Mouse (Mus musculus): ENCODE data around the gene Gm973.

Gene Gm973

DNA sequence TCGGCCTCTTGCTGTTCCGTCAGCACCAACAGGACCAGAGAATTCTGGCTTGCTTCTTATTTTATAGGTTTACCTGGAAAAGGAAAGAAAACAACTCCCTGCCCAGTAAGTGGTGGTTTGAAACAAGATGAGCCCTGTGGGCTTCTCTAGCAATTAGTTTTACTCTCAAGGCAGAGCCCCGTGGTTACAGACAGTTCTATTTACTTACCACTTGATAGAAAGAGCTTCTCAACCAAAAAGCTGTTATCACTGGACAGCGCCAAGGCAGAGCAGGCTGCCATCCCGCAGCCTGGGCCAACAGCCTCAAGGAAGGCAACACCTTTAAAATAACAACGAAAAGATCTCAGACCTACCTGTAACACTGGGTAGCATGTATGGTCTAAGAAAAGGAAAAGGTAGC, 26.2 kb downstream of the Gm973 start:
- no peak for DNase-seq (ENCODE audit: low read depth, low spot score)

DNA sequence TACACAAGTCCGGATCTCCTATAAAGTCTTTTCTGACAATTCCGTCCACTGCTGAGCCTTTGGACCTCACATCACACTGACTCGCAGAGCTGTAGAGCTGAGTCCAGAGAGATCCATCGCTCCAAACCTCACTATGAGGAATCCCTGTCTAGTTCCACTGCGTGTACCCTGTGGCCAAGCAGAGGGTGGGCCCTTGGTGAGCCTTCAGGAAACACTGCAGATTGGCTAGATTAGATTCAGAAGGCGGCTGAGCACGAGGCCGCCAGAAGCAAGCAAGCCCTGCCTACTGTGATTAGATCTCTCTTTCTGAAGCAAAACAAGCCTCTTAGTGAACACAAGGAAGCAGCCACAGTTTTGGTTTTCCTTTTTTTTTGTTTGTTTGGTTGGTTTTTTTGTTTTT, 27.8 kb downstream of the Gm973 start:
- DNase-seq (ENCODE audit: low read depth, low spot score): no peak

- DNase-seq (ENCODE audit: low read depth, low spot score): no peak
Measured at GRCm38 (mm10) chr1:59548486-59548885, 32.4 kb downstream of the Gm973 start.

DNA sequence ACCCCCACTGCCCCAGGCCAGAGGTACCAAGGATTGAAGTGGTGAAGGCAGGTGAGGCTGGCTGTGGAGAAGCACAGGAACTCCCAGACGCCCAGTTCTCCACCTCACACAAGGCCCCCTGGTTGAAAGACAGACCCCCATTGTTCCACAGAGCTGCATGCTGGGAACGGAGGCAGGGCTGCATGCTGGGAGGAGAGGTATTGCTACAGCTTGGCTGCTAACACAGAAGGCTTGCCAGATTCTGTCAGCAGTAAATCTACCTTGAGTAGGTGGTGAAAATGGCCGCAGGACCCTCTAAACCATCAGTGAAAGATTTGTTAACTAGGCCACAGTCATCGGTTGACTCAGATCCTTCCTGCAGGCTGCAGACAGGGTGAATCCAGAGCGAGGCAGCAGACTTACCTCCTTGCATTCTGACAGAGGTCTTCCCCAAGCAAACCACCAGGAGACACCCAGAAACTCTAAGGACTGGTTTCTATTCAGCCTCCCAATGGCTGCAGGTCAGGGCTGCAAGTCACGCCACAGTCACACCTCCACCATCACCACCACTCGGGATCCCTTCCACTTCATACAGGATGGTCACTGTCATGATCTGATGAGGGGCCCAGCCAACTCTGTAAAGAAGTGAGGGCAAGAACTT, 33.1 kb downstream of the Gm973 start:
- no peak for DNase-seq (ENCODE audit: low read depth, low spot score)

DNA sequence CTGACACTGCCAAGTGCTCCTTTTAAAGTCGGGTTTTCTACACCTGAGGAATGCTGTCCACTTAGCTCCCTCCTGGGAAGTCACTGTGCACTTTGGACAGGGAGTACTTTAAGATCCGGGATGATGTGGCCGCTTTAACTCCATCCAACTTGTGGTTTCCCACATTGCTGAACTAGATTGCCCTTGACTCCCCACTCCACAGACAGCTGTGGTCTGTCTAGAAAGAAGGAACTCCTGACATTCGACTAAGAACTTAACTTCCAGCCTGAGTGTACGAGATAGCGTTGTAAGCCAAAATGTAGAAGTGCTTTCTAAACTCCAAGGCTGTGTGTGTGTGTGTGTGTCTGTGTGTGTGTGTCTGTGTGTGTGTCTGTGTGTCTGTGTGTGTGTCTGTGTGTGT, 34.2 kb downstream of the Gm973 start:
- no peak for DNase-seq (ENCODE audit: low read depth, low spot score)

- DNase-seq (ENCODE audit: low read depth, low spot score): no peak
Measured at GRCm38 (mm10) chr1:59550996-59551395, 34.9 kb downstream of the Gm973 start.

DNA sequence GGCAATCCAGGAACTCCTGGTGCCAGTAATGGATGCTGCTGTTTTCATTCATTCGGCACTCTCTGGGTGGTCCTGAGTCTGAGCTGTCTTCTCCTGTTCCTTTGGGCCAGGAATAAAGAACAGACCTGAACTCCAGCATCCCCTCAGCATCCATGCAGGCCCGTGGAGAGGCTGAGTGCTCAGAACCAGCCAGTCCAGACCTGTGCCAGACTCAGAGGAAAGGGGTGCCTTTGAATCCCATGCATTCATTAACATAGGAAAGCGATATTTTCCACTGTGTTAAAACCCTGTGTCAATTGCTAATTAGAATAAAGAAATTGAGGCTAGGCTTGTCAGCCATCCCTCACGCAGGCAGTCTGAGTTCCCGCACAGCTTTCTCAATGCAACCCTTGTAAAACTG, 37.6 kb downstream of the Gm973 start:
- DNase-seq (ENCODE audit: low read depth, low spot score): no peak

DNA sequence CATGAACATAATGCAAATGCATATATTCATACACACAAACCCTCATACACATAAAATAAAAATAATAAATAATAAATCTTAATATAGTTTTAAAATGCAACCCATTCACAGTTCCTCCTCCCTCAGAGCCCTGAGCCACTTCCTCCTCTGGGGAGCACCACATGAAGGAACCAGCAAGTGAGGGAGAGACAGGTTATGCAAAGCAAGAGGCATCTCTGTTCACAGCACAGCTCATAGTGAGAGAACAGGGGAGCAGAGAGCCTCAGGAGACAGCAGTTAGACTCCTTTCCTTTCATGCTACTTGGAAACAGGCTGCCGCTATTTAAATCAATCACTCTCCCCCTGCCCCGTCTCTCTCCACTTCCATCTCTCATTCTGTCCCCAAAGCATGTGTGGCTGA, 47.5 kb downstream of the Gm973 start:
- no peak for DNase-seq (ENCODE audit: low read depth, low spot score)

- no peak for DNase-seq (ENCODE audit: low read depth, low spot score)
Measured at GRCm38 (mm10) chr1:59565804-59566203, 49.7 kb downstream of the Gm973 start.

DNA sequence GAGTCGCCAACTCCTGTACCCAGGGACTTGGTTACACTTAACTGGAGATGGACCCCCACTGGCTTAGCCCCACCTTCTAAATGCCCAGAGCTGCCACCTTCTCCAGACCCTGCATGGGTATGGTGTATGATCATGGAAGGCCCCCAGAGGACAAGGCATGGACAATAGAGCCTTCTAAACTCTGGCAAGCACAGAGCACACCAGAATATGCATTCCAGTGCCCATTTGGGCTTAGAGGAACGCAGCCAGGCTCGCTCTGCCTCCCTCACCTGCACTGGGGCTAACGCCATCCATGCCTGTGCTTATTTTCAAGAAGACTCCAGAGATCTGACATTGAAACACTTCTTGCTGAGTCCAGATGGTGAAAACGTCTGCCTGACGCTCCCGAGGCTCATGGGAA, 50.2 kb downstream of the Gm973 start:
- DNase-seq (ENCODE audit: low read depth, low spot score): no peak

- no peak for DNase-seq (ENCODE audit: low read depth, low spot score)
Measured at GRCm38 (mm10) chr1:59566926-59567325, 50.9 kb downstream of the Gm973 start.

DNA sequence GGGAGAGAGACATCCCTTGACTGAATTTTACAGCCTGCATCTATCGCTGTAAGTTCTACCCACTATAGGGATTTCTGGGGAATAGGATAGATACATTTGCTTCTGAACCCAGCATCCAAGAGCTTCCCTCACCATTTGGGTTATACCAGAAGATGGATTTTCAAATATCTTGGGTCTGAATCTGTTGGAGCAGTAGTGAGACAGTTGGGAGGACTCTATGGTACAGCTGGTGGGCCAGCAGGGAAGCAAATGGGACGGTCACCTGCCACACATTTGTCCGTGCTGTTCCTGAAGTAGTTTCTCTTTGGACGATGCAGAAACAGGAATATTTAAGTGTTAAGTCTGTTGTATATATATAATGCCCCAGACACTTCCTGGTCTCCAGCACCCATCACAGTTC, 51.5 kb downstream of the Gm973 start:
- DNase-seq (ENCODE audit: low read depth, low spot score): no peak

- DNase-seq (ENCODE audit: low read depth, low spot score): no peak
Measured at GRCm38 (mm10) chr1:59568283-59568682, 52.2 kb downstream of the Gm973 start.

- DNase-seq (ENCODE audit: low read depth, low spot score): no peak
Measured at GRCm38 (mm10) chr1:59569301-59569700, 53.2 kb downstream of the Gm973 start.

GRCm38 (mm10) chr1:59570767-59571166, 54.7 kb downstream of the Gm973 start:
- DNase-seq (ENCODE audit: low read depth, low spot score): no peak

DNA sequence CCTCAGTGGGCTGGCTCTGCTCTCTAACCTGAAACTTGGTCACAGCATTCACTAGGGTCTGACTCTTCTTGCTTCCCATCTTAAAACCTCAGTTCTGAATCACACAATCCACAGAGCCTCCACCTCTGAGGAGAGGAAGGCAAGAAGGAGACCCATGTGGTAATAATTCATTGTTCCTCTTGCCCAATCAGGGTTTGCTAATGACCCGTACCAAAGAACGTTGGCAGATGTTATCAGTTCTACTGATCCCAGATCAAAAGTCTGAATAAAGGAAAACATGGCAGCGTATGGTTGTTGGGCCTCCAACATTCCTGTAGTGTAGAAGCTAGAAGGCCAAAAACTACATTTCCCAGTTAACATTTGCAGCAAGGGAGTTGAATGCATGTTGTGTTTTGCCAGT, 55.4 kb downstream of the Gm973 start:
- no peak for DNase-seq (ENCODE audit: low read depth, low spot score)

GRCm38 (mm10) chr1:59573843-59574242, 57.8 kb downstream of the Gm973 start:
- DNase-seq (ENCODE audit: low read depth, low spot score): no peak

DNA sequence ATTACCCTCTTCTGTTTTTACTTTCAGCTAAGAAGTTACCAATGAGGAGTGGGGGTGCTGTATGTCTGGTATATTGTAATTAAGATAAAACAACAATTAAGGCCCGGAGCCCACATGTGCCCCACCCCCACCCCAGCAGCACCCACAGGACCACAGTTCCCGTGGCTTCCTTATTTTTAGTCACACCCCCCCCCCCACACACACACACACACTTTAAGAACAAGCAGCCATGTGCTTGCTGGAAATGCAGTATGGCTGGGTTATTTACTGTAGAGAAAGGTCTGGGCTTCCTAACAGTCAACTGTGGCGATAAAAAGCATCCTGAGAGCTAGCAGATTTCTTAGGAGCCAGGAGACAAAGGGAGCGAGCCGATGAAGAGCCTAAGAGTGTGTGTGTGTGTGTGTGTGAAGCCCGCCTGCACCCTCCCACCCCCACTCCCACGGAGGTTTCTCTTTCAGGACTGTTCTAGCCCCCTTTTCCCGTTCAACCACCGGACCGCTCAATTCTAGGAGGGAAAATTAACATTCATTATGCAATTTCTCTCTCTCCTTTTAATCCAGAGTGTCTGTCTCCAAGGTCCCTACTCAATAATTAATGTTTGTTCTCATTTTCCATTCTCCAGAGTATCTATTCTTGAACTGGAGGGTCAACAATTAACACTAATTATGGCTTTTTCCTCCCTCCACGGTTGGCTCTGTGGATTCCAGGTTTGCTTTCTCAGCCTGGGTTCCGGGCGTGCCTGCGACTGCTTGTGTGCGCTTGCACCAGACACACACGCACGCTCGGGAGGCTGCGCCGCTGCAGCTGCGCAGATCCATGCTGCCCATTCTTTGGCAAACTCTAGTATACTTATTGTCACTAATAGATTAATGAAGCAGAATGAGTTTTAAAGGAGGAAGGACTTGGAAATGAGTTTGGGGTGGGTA, 58.5 kb downstream of the Gm973 start:
- no peak for DNase-seq (ENCODE audit: low read depth, low spot score)

- no peak for DNase-seq (ENCODE audit: low read depth, low spot score)
Measured at GRCm38 (mm10) chr1:59578770-59579169, 62.7 kb downstream of the Gm973 start.

DNA sequence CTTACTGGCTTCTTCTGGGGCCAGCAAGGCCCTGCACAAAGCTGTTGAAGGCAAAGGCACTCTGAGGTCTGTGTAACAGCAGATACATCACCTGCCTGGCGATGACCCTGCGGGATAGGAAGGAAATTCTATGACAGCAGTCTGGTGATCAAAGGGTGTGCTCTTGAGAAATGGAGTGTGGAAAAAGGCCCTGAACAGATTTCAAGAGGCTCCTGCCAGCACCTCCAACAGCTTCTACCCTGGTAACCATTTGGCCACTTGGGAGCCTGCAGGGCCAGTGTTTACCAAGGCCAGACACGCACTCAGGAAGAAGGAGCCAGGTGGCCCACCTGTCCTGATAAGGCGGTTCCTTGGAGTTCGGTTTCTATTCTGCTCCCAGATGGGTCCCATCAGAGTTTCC, 63.3 kb downstream of the Gm973 start:
- DNase-seq (ENCODE audit: low read depth, low spot score): no peak

GRCm38 (mm10) chr1:59580131-59580751, 64.2 kb downstream of the Gm973 start:
- no peak for DNase-seq (ENCODE audit: low read depth, low spot score)

GRCm38 (mm10) chr1:59580880-59581279, 64.8 kb downstream of the Gm973 start:
- no peak for DNase-seq (ENCODE audit: low read depth, low spot score)

All from retina, postnatal 7 days (tissue).